22 mouse cellular contexts compared by ENCODE assay signal in genomic region chr3:68564978-68565674, GRCm38 (mm10).
DNase-seq lines count a peak whose midpoint lies in the region; ATAC-seq and TF ChIP-seq lines count a peak whose summit lies in the region.
"Had no signal": no experiment of that assay in that cellular context is flagged by ENCODE, and none has a peak within 500 bp of the region (broad histone marks: within the 10 kb centered on the region; RNA-seq: fewer than 3 reads in every experiment).

No protein-coding gene starts in this region.

- H3K36me3 ChIP-seq in forebrain, embryonic 15.5 days = no peaks in the 10 kb centered on the region
- H3K36me3 ChIP-seq in forebrain, embryonic 12.5 days (replicated peaks) = no peaks in the 10 kb centered on the region
- no peaks in the 10 kb centered on the region for H3K36me3 ChIP-seq in CH12.LX (replicated peaks in 1 of 2; ENCODE audit: control insufficient read depth in 1 of 2, insufficient read depth in 1 of 2, low read length in 1 of 2)
- H3K36me3 ChIP-seq: embryonic facial prominence, embryonic 15.5 days; liver, embryonic 12.5 days had no signal

- peaks cover 25% of the 10 kb centered on the region for H3K4me1 ChIP-seq in forebrain, embryonic 15.5 days
- peaks cover 21% of the 10 kb centered on the region for H3K4me1 ChIP-seq in forebrain, embryonic 12.5 days
- peaks cover 0 to 15% of the 10 kb centered on the region in 2 experiments; a peak in 2 of 4 replicates for H3K4me1 ChIP-seq in CH12.LX (ENCODE audit: control insufficient read depth in 1 of 2, insufficient read depth in 2 of 2)
- H3K4me1 ChIP-seq: embryonic facial prominence, embryonic 15.5 days; liver, embryonic 12.5 days had no signal

- H3K9me3 ChIP-seq in forebrain, embryonic 15.5 days = no peaks in the 10 kb centered on the region
- H3K9me3 ChIP-seq in forebrain, embryonic 12.5 days = no peaks in the 10 kb centered on the region
- no peaks in the 10 kb centered on the region for H3K9me3 ChIP-seq in CH12.LX (replicated peaks; ENCODE audit: low read length)
- H3K9me3 ChIP-seq: embryonic facial prominence, embryonic 15.5 days; liver, embryonic 12.5 days had no signal

- DNase-seq in layer of hippocampus, adult 2 months (ENCODE audit: low spot score in 2 of 2) = no peak
- DNase-seq in layer of hippocampus, postnatal 14 days (ENCODE audit: low spot score in 2 of 2) = no peak
- DNase-seq in CH12.LX (ENCODE audit: extremely low read depth) (peak; percentile 6), ZHBTc4 (ENCODE audit: low read depth, low spot score) (peak; percentile 96)
- no peak for DNase-seq in cerebellum, postnatal 14 days
- no peak for DNase-seq in heart, postnatal 25 days (ENCODE audit: low spot score)
- DNase-seq: adrenal gland, postnatal 14 days; cerebellum, postnatal 25 days; heart, postnatal 10 days; kidney, adult 2 months; kidney, postnatal 14 days; lung, adult 2 months; lung, postnatal 36 days; right cerebral cortex, postnatal 25 days; thymus, postnatal 4 days had no signal

- intact Hi-C loops in heart, postnatal 25 days (cut with DNase I) = loop anchor here (2.0 to 5.0 kb wide), 2 partner anchors 50 to 132 kb away; no protein-coding TSS in a partner anchor

- no peak overlapping the region for H3K4me3 ChIP-seq in forebrain, embryonic 15.5 days
- no peak overlapping the region for H3K4me3 ChIP-seq in forebrain, embryonic 12.5 days (replicated peaks)
- no peak overlapping the region for H3K4me3 ChIP-seq in layer of hippocampus, adult 2 months
- H3K4me3 ChIP-seq in CH12.LX (replicated peaks in 1 of 3; ENCODE audit: low read depth in 2 of 3, low read length in 2 of 3, poor library complexity in 1 of 3) = no peak overlapping the region
- H3K4me3 ChIP-seq: embryonic facial prominence, embryonic 15.5 days; liver, embryonic 12.5 days; myocyte had no signal

- TF ChIP-seq EP300 in CH12.LX (IDR thresholded peaks at IDR 0.05; ENCODE audit: low read length) = no peak

- TF ChIP-seq RAD21 in CH12.LX (IDR thresholded peaks at IDR 0.05; ENCODE audit: low read depth, low read length) = no peak

- H3K27me3 ChIP-seq in forebrain, embryonic 15.5 days = no peaks in the 10 kb centered on the region
- no peaks in the 10 kb centered on the region for H3K27me3 ChIP-seq in forebrain, embryonic 12.5 days
- no peaks in the 10 kb centered on the region for H3K27me3 ChIP-seq in CH12.LX (replicated peaks)
- H3K27me3 ChIP-seq: embryonic facial prominence, embryonic 15.5 days; liver, embryonic 12.5 days had no signal

- 55% methylated on average over 10 of the region's 10 CpGs for WGBS in forebrain, embryonic 15.5 days
- 50% methylated on average over 10 of the region's 10 CpGs for WGBS in forebrain, embryonic 12.5 days

- H3K4me2 ChIP-seq in forebrain, embryonic 15.5 days (replicated peaks) = no peak overlapping the region
- H3K4me2 ChIP-seq in forebrain, embryonic 12.5 days = no peak overlapping the region
- no peak overlapping the region for H3K4me2 ChIP-seq in CH12.LX (ENCODE audit: insufficient read depth, low read depth, poor library complexity, severe bottlenecking)
- H3K4me2 ChIP-seq: embryonic facial prominence, embryonic 15.5 days; heart, embryonic 11.5 days; liver, embryonic 12.5 days had no signal

- no peaks in the 10 kb centered on the region for H3K79me2 ChIP-seq in CH12.LX (replicated peaks; ENCODE audit: control insufficient read depth, extremely low read depth, insufficient read depth, poor library complexity, severe bottlenecking)

- peak; percentile 60 for ATAC-seq in forebrain, embryonic 15.5 days (replicated peaks)
- ATAC-seq in forebrain, embryonic 12.5 days (ENCODE audit: low FRiP score) = no peak
- ATAC-seq: inflammation-experienced regulatory T-cells, adult 6 months; liver, embryonic 12.5 days had no signal

- no peak overlapping the region for H3K9ac ChIP-seq in forebrain, embryonic 15.5 days (replicated peaks)
- H3K9ac ChIP-seq in forebrain, embryonic 12.5 days = no peak overlapping the region
- H3K9ac ChIP-seq in CH12.LX (ENCODE audit: insufficient read depth, low read depth) = no peak overlapping the region
- H3K9ac ChIP-seq: embryonic facial prominence, embryonic 15.5 days; liver, embryonic 12.5 days had no signal

- in situ Hi-C loops in CH12.LX (cut with MboI; ENCODE audit: low pct_ligation_motif_present, low pct_unique_long_range_greater_than_20kb, low sequenced_read_pairs) = no loop called here

- TF ChIP-seq POLR2A in CH12.LX (IDR thresholded peaks at IDR 0.05; ENCODE audit: low read depth, low read length) = no peak

- dilution Hi-C loops in CH12.LX (cut with MboI; ENCODE audit: extremely low pct_ligation_motif_present, extremely low pct_unique_long_range_greater_than_20kb, low sequenced_read_pairs) = no loop called here

- no peak for TF ChIP-seq CTCF in layer of hippocampus, adult 2 months (conservative IDR thresholded peaks at IDR 0.05)
- no peak for TF ChIP-seq CTCF in CH12.LX (conservative IDR thresholded peaks at IDR 0.05 in 1 of 2, IDR thresholded peaks at IDR 0.05 in 1 of 2; ENCODE audit: low read depth in 2 of 2, low read length in 2 of 2)

- H3K27ac ChIP-seq in forebrain, embryonic 15.5 days (replicated peaks) = no peak overlapping the region
- H3K27ac ChIP-seq in forebrain, embryonic 12.5 days = no peak overlapping the region
- H3K27ac ChIP-seq in layer of hippocampus, adult 2 months = peak overlapping the region; percentile 44; the same call in 1 of the 2 replicates
- H3K27ac ChIP-seq in CH12.LX (ENCODE audit: insufficient read depth, low read depth) = no peak overlapping the region
- H3K27ac ChIP-seq: embryonic facial prominence, embryonic 15.5 days; liver, embryonic 12.5 days had no signal

TF ChIP-seq in CH12.LX, 34 proteins besides CTCF, POLR2A, EP300 and RAD21:
- peak; percentile 49; the same call in 1 of the 2 replicates for TF ChIP-seq TCF12 (IDR thresholded peaks at IDR 0.05; ENCODE audit: low read depth, low read length)
- TF ChIP-seq MEF2A (IDR thresholded peaks at IDR 0.05; ENCODE audit: borderline replicate concordance, low read depth, low read length) = no peak
- no peak for TF ChIP-seq MYC (IDR thresholded peaks at IDR 0.05; ENCODE audit: low read depth, low read length)
- TF ChIP-seq TBP (conservative IDR thresholded peaks at IDR 0.05; ENCODE audit: low read depth, low read length) = no peak
TF ChIP-seq in CH12.LX: peak in this region for 1.

Comparison
In these comparisons a context has a peak if more than half of its experiments do, and no peak if none do; other contexts are left out.
1. DNase-seq: peak in CH12.LX (single experiment) and ZHBTc4 (single experiment); none in layer of hippocampus, adult 2 months (0 of 2), layer of hippocampus, postnatal 14 days (0 of 2), cerebellum, postnatal 14 days (0 of 2) and heart, postnatal 25 days (single experiment).